Mouse (Mus musculus): ENCODE results near the gene Rragc. TPM values are rescaled to one million over a fixed set of nuclear protein-coding genes. Genes with fewer than 3 reads are reported as not detected.

The Rragc gene
- total RNA-seq (2023): 10 to 100 TPM; 37.8 to 41.0 TPM

DNA sequence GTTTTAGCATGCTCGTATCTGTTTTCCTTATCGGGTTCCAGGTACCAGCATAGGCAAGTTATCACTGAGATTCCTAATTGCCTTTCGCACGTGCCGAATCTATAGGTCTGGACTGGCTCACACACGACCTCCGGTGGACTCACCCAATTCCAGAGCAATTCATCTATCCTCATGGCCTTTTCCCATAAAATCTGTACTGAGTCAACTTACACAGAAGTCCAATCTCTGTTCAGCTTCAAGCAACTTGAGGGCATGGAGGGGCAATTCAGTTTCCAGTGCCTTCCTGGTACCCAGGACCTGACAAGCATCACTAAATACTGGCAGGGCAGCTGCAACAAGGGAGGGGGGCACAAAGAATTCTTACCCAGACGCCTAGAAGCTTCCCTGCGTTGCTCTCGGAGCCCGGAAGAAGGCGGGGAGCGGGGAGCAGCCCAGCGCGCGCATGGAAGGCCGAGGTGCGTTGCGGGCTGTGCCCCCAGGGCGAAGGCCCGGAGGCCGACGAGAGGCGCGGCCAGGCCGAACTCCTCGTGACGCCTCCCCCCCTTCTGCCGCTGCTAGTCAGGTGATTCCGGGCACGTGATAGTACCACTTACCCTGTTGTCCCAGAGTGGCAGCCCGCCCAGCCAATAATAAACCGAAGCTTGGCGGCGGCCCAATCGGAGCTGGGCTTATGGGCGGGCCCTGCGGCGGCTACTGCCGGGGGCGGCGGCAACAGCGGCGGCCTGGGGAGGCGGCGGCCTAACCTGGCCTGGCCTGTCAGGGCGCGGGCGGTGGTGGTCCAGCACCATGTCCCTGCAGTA lies at the start of gene Rragc:
Rragc (plus strand) TSS at position 699 of the 800 bp plus-strand sequence.

DNA sequence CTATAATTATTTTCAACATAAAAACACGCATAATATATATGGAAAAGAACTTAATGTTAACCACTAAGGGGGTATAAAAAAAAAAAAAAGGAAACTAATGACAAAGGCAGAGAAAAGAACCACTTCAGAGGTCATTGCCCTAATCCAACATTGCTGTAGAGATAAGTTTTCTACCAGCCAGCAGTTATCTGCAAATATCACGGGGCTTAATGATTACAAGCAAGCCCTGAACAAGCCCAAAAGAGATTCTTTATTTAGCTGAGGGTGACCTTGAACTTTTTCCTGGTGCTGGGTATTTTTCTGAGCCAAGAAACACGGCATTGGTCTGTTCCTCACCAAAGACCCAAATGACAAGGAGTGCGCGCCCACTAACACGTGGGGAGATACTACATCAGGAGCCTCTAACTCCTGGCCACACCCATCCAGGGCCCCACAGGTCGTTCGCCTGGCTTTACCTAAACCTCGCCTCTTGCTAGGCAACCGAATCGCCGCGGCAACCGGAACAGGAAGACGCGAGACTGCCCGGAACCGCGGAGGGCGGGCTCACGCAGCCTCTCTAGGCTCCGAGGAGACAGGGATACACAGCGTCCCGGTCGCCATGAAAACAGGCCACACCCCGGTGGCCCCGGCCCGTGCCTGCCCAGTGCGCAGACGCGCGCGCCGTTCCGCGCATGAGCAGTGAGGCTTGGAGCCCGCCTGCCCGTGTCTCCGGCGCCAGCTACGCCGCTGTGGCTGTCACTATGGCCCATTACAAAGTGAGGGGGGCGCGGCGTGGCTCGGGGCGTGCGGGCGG lies 12.7 kb upstream of the Rragc start, which contains the start of gene Mycbp:
Mycbp (plus strand) TSS at position 500 of the 793 bp plus-strand sequence.

DNA sequence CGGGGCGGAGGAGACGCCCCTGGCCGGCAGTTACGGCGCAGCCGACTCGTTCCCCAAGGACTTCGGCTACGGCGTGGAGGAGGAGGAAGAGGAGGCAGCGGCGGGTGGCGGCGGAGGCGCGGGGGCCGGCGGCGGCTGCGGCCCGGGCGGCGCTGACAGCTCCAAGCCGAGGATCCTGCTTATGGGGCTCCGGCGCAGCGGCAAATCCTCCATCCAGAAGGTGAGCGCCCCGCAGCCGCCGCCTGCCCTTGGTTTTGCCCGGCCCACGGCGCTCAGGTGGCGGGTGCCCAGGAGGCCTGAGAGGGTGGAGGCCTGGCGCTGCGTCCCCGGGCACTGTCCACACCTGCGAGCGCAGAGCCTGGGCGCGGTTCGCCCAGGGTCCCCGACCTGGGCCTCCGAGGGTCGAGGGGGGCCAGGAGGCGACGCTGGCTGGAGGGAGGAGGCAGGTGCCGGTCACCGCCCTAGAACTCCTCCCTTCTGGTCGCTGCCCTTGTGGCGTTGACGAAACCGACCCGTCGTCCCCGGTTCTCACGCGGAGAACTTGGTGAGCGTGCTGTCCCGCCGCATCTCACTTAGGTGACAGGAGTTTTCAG lies 398 bp downstream of the Rragc start, which contains the start of gene 4930535I16Rik:
4930535I16Rik (minus strand) TSS at position 475 of the 593 bp plus-strand sequence.

Other genes starting within 250 kb of the Rragc start
- gene Macf1, start 233.1 kb upstream of the Rragc start, total RNA-seq (2023): 100 to 1,000 TPM; 694 to 726 TPM
- gene Ndufs5, start 199.2 kb upstream of the Rragc start, total RNA-seq (2023): 10 to 100 TPM; 32.6 to 49.4 TPM
- gene Akirin1, start 167.1 kb upstream of the Rragc start, total RNA-seq (2023): 10 to 100 TPM; 54.5 to 62.4 TPM
- gene Rhbdl2, start 129.6 kb upstream of the Rragc start, total RNA-seq (2023): not detected
- not detected for gene 4933427I04Rik, start 57.8 kb upstream of the Rragc start, total RNA-seq (2023)
- 10 to 100 TPM in 1 of 2 experiments, 1 to 10 TPM in 1; 8.7 to 14.0 TPM for gene Mycbp, start 12.6 kb upstream of the Rragc start, total RNA-seq (2023)
- 1 to 10 TPM in 1 of 2 experiments, not detected in 1; 1.3 TPM for gene 4930535I16Rik, start 576 bp downstream of the Rragc start, total RNA-seq (2023)

Measured in T-cell, adult 66 days (primary cell).